Mouse (Mus musculus) liver, embryonic 11.5 days (tissue): Measurements from ENCODE around the gene Fbxw22. TPM values are rescaled to one million over a fixed set of nuclear protein-coding genes. Genes with fewer than 3 reads are reported as not detected.
"Not testable (repeated sequence)": the region's sequence is repeated elsewhere in the genome, so short reads cannot be mapped to it uniquely, and the experiment has no call there.

Experiments used
- ATAC-seq: fragments of 200-750 bp; cut with Nextera tagmentation; replicated peaks from 2 replicates; pipeline ENCODE4 v1.8.0; 2017; ENCODE audit warnings: moderate number of reproducible peaks, mild to moderate bottlenecking, moderate TSS enrichment, moderate library complexity; ENCODE audit not compliant: low FRiP score
- DNase-seq: peaks from one replicate; pipeline ENCODE4 v3.0.0-alpha.2; 2017; ENCODE audit warnings: low spot score
- H3K27ac ChIP-seq: fragments of 300-500 bp; sonication (generic); 2 replicates; pipeline ENCODE4 v1.5.1; 2014; ENCODE audit warnings: mild to moderate bottlenecking, low read depth, low read length, control low read depth
- H3K27me3 ChIP-seq: fragments of 300-500 bp; sonication (generic); replicated peaks from 2 replicates; pipeline ENCODE4 v1.6.1; 2014; ENCODE audit warnings: low read length, mixed read lengths; ENCODE audit not compliant: control insufficient read depth, insufficient read depth
- H3K36me3 ChIP-seq: fragments of 300-500 bp; sonication (generic); 2 replicates; pipeline ENCODE4 v1.6.1; 2014; ENCODE audit warnings: mild to moderate bottlenecking, low read length, moderate library complexity, mixed read lengths; ENCODE audit not compliant: control insufficient read depth, insufficient read depth
- H3K4me1 ChIP-seq: fragments of 300-500 bp; sonication (generic); replicated peaks from 2 replicates; pipeline ENCODE4 v1.6.1; 2014; ENCODE audit warnings: low read length, mixed read lengths; ENCODE audit not compliant: control insufficient read depth, insufficient read depth
- H3K4me2 ChIP-seq: fragments of 300-500 bp; sonication (generic); 2 replicates; pipeline ENCODE4 v1.6.1; 2014; ENCODE audit warnings: mild to moderate bottlenecking, control low read depth, moderate library complexity
- H3K4me3 ChIP-seq: fragments of 300-500 bp; sonication (generic); 2 replicates; pipeline ENCODE4 v1.5.1; 2014; ENCODE audit warnings: low read depth, low read length, control low read depth
- H3K9ac ChIP-seq: fragments of 300-500 bp; sonication (generic); 2 replicates; pipeline ENCODE4 v1.6.1; 2014; ENCODE audit warnings: low read depth, low read length, control low read depth
- H3K9me3 ChIP-seq: fragments of 300-500 bp; sonication (generic); 2 replicates; pipeline ENCODE4 v1.6.1; 2016; ENCODE audit warnings: low read length, inconsistent platforms, mixed read lengths; ENCODE audit not compliant: control insufficient read depth
- WGBS: fragments of 180-500 bp; shearing (Covaris S2); extraction: QIAGEN DNeasy Blood & Tissue Kit; methylation state at CpG from one replicate; pipeline ENCODE4 v1.1.7; 2014; 5-methylcytosine and 5-hydroxymethylcytosine counted together
- polyA plus RNA-seq: library from polyadenylated mRNA; unstranded; fragments of >200 nt; fragmentation: Nextera tagmentation; extraction: Ambion mirVana; gene quantifications from 2 replicates; pipeline ENCODE4 v1.2.1, GENCODE M21; 2014

Gene Fbxw22
- polyA plus RNA-seq, result not detected in 2 replicates

DNA sequence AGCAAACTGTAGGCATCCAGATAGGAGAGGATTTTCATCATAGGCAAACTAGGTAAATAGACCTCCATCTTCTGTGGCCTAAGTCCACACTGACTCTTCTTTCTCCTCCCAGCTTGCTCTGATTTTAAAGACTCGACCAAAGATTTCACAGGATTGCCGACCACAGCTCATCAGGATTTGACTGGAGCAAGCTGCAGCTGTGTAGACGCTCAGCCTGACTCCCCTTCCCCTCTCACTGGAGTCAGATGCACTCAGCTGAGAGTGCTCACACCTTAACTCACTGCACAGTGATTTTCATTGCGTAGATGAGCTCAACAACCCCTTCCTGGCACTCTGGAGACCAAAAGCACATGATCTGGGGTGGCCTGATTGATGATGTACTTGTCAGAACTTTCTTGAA is at the start of gene Fbxw22:
TSS of gene Fbxw22 (minus strand) at position 101 of the 400 bp plus-strand sequence.
- not testable (repeated sequence) for H3K9me3 ChIP-seq, ATAC-seq, H3K9ac ChIP-seq, H3K27ac ChIP-seq, H3K4me1 ChIP-seq, H3K4me3 ChIP-seq, DNase-seq, H3K27me3 ChIP-seq, H3K4me2 ChIP-seq, H3K36me3 ChIP-seq
- 52% methylated on average over 4 of the region's 4 CpGs for WGBS

DNA sequence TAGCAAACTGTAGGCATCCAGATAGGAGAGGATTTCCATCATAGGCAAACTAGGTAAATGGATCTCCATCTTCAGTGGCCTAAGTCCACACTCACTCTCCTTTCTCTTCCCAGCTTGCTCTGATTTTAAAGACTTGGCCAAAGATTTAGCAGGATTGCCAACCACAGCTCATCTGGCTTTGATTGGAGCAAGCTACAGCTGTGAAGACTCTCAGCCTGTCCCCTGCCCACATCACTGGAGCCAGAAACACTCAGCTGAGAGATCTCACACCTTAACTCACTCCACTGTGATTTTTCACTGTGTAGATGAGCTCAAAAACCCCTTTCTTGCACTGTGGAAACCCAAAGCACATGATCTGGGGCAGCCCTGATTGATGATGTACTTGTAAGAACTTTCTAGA is 44.9 kb upstream of the Fbxw22 start, which contains the start of gene Fbxw16:
TSS of gene Fbxw16 (minus strand) at position 101 of the 400 bp plus-strand sequence.
- no peak within 1 kb of the TSS for H3K4me3 ChIP-seq
- no peak within 1 kb of the TSS for H3K4me2 ChIP-seq
- no peaks in the 10 kb centered on the region for H3K27me3 ChIP-seq
- H3K9ac ChIP-seq, result no peak within 1 kb of the TSS
- H3K36me3 ChIP-seq, result no peaks in the 10 kb centered on the region
- no peak for DNase-seq
- no peak within 1 kb of the TSS for H3K27ac ChIP-seq
- no peaks in the 10 kb centered on the region for H3K9me3 ChIP-seq
- ATAC-seq, result no peak
- H3K4me1 ChIP-seq, result no peaks in the 10 kb centered on the region

DNA sequence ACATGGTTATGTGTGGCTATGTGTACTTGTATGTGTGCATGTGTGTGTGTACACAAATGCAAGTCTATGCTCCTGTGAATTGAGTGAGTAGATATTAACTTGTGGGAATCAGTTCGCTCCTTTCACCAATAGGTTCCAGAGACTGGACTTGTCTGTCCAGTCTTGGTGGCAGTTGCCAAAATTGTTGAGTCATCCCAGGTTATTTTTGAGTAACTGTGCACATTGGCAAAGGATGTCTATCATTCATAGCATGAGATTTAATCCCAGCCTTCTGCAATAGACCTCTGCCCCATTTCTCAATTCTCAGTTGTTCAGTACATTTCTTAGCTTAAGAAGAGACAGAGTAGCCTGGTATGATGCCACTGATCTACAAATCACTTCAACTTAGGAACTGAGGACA is 28.9 kb upstream of the Fbxw22 start:
- H3K4me2 ChIP-seq, result no peak overlapping the region
- no peaks in the 10 kb centered on the region for H3K36me3 ChIP-seq
- no peaks in the 10 kb centered on the region for H3K9me3 ChIP-seq
- no peak for DNase-seq
- 74% methylated on average over 1 of the region's 1 CpGs for WGBS
- H3K27ac ChIP-seq, result no peak overlapping the region
- ATAC-seq, result no peak
- no peak overlapping the region for H3K9ac ChIP-seq
- H3K4me1 ChIP-seq, result no peaks in the 10 kb centered on the region
- no peak overlapping the region for H3K4me3 ChIP-seq
- no peaks in the 10 kb centered on the region for H3K27me3 ChIP-seq

DNA sequence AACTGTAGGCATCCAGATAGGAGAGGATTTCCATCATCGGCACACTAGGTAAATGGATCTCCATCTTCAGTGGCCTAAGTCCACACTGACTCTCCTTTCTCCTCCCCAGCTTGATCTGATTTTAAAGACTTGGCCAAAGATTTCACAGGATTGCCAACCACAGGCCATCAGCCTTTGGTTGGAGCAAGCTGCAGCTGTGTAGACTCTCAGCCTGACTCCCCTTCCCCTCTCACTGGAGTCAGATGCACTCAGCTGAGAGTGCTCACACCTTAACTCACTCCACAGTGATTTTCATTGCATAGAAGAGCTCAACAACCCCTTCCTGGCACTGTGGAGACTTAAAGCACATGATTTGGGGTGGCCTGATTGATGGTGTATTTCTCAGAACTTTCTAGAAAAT is 64.5 kb downstream of the Fbxw22 start, which contains the start of gene Fbxw28:
TSS of gene Fbxw28 (minus strand) at position 101 of the 400 bp plus-strand sequence.
- not testable (repeated sequence) for H3K9ac ChIP-seq, H3K36me3 ChIP-seq, H3K9me3 ChIP-seq, H3K4me1 ChIP-seq, ATAC-seq, H3K4me3 ChIP-seq, DNase-seq, H3K27me3 ChIP-seq, H3K4me2 ChIP-seq, H3K27ac ChIP-seq
- WGBS, result no CpG with 5 or more reads among the region's 1 CpGs

Other genes with a start within 250 kb of the Fbxw22 start
- gene Fbxw21, start 242.3 kb downstream of the Fbxw22 start, polyA plus RNA-seq, result 0.08 TPM in 1 of 2 replicates, not detected in the other
- not detected in 2 replicates for gene Fbxw13, start 208.3 kb downstream of the Fbxw22 start, polyA plus RNA-seq
- gene Fbxw20, start 169.5 kb downstream of the Fbxw22 start, polyA plus RNA-seq, result not detected in 2 replicates
- gene Fbxw14, start 116.6 kb downstream of the Fbxw22 start, polyA plus RNA-seq, result not detected in 2 replicates
- gene Fbxw28, start 64.6 kb downstream of the Fbxw22 start, polyA plus RNA-seq, result not detected in 2 replicates
- not detected in 2 replicates for gene Fbxw16, start 44.8 kb upstream of the Fbxw22 start, polyA plus RNA-seq
- gene Fbxw19, start 91.6 kb upstream of the Fbxw22 start, polyA plus RNA-seq, result not detected in 2 replicates
- gene Fbxw15, start 164.0 kb upstream of the Fbxw22 start, polyA plus RNA-seq, result 0.16 TPM in 1 of 2 replicates, not detected in the other
- not detected in 2 replicates for gene Fbxw24, start 221.8 kb upstream of the Fbxw22 start, polyA plus RNA-seq